Mouse (Mus musculus) heart, postnatal 0 days (tissue): ENCODE results near the gene Sh2d5.

Experiments
- CTCF ChIP-seq: IDR thresholded peaks from 2 replicates; pipeline ENCODE4 v1.5.1; 2016; ENCODE audit warnings: antibody characterized with exemption, control low read depth, low read depth
- EP300 ChIP-seq: IDR thresholded peaks from 2 replicates; pipeline ENCODE4 v1.6.1; 2016; ENCODE audit warnings: antibody characterized with exemption, low read depth

DNA sequence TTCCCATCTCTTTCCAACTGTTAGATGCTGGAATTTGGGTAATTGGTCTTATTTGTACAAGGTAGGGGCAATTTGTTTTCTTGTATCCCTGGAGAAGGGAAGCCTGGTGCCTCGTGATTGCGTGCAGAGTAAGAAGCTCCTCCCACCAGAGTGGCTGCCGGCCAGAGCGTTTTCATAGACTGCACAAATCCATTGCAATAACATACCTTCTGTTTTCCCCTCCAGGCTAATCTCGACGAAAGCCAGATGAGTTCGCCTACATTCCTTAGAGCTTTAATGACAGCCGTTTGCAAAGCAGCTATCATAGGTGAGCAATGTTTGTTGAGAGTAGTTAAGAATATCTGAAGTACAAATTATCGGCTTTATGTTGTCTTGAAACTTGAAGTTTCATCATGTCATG is 48.5 kb upstream of the Sh2d5 start:
- TF ChIP-seq EP300 (no peak), CTCF (no peak)
